Mouse (Mus musculus) natural killer cell, adult 2 months (primary cell): Measurements from ENCODE around the gene Capzb.

Experiments used
- DNase-seq, 2 experiments: peaks; one replicate each; pipeline ENCODE4 v3.0.0; 2022; ENCODE audit warnings: low spot score in 2 of 2

The Capzb gene

DNA sequence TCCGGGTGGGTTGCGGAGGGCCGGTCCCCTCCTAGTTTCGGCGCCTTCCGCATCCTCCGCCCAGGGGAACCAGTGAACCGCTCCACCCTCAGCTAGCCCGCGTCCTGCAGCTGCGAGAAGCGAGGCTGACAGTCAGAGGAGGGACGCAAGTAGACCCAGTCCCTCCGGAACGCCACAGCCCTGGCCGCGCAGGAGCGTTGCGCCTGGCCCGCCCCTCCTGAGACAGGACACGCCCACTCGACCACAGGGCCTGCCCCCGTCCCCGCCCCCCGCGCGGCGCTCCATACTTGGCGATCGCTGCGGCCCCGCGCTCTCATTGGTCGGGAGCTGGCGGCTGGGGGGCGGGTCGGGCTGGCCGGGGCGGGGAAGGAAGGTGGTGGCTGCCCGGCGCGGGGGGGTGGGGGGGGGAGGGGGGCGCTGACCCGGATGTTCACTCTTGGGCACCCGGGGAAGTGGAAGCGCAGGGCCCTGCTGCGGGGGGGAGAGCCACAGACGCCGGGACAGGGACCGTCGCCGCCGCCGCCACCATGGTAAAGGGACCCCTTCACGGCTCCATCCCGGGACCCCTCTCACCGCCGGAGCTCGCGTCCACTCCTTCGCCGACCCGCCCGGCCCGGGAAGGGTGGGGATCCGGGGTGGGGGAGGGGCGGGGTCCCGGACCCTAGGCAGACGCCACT, at the start of gene Capzb:
Capzb (plus strand) TSS at position 401 of the 677 bp plus-strand sequence.
- peak; percentile 94 to 96 for DNase-seq

DNA sequence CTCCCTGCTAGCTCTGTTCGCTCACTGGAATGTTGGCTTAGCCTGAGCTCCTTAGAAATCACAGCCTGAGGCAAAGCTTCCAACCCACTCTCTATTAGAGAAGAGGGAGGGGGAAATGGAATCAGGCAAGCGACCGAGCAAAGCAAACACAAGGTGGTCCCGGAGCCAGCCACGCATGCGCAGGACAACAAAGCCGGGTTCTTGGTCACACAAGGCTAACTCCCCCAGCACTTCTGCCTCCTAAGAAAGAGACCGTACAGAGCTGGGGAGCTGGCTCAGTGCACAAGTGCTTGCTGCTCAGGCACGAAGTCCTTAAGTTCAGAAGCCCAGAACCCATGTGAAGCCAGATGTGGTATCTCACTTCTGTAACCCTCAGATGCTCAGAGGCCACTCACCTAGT, 49.7 kb upstream of the Capzb start:
- no peak for DNase-seq

DNA sequence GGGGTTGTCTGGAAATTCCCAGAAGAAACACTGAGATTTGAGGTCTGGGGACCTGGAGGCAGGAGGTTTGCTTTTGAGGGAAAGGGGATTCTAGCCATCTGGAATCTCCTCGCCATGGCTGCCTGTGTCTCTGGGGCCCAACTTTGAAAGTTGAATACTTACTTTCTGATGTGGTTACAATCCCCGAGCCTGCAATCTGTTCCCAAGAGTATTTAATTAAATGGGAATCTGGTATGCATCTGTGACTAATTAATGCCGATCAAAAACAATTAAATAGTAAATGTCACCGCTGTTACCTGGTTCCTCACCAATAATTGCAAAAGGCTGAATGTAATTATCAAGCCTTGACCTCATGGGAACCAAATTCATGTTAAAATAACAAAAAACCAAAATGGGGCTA, 48.1 kb upstream of the Capzb start:
- no peak for DNase-seq

DNA sequence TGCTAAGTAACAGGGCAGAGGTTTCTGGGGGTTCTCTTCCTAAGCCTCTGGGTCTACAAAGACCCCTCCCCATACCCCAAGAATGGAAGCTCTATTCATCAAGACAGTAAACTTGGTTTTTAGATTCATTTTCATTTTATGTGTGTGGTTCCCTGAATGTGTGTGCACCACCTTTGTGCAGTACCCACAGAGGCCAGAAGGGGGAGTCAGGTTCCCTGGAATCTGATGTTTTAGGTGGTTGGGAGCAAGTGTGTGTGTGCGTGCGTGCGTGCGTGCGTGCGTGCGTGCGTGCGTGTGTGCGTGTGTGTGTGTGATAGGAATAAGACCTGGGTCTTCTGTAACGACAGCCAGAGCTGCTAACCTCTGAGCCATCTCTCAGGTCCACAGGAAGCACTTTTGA, 47.5 kb upstream of the Capzb start:
- DNase-seq: peak; percentile 26 to 48

GRCm38 (mm10) chr4:139146760-139147159, 45.9 kb upstream of the Capzb start:
- no peak for DNase-seq

DNA sequence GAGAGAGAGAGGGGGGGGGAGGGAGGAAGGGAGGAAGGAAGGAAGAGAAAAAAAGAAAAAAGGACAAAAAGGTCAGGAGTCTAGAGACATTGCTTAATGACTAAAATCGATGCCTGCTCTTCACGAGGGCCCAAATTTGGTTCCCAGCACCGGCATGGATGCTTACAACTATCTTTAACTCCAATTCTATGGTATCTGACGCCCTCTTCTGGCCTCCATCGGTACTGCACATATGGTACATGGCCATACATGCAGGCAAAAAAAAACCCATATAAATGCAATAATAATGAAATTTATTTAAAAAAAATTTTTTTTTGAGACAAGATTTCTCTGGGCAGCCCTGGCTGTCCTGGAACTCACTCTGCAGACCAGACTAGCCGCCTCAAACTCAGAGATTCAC, 41.3 kb upstream of the Capzb start:
- no peak for DNase-seq

DNA sequence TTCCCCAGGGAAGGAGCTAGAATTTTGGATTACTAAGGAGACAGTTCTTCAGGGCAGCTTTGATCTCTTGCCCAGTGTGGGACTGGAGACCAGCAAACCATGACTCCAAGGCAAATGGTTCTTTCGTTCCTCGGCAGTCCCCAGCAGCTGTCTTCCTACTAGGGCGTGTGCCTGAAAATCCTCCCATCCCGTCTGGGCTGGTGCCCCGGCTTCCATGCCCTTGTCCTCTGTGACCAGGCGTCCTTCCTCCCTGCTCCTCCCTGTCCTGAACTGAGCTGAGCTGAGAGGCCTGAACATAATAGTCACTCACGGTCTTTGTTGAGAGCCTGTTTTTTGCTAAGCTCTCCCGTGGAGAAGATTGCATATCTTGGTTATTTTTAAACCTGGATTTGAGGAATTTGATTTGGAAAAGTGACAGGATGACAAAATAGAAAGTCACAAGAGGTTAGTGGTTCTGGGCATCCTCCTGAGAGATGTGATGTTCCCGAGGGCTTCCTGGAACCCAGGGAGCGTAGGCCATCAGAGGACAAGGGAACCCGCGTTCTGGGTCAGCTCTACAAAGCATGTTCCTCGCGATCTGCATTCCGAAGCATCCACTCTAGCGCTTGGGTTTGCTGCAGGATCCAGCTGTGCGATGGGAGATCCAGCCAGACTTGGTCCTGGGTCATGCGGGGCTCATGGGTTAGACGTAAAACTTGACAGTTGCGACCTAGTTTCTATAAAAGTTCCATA, 38.0 kb upstream of the Capzb start:
- no peak for DNase-seq

DNA sequence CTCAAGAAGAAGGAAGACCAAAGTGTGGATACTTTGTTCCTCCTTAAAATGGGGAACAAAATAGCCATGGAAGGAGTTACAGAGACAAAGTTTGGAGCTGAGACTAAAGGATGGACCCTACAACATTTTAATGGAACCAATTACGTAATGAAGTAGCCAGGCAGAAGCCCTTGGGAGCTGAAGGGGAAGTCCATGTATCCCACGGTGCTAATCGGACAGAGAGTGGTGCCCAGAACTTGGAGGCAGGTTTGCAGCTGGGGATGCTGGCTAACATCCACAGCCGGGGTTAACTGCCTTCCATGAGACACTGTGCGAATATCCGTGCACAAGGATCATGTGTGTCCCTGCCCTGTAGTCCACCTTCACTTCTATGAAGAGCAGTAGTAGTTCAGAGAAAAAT, 36.2 kb upstream of the Capzb start:
- no peak for DNase-seq

GRCm38 (mm10) chr4:139158350-139158749, 34.3 kb upstream of the Capzb start:
- DNase-seq: no peak

DNA sequence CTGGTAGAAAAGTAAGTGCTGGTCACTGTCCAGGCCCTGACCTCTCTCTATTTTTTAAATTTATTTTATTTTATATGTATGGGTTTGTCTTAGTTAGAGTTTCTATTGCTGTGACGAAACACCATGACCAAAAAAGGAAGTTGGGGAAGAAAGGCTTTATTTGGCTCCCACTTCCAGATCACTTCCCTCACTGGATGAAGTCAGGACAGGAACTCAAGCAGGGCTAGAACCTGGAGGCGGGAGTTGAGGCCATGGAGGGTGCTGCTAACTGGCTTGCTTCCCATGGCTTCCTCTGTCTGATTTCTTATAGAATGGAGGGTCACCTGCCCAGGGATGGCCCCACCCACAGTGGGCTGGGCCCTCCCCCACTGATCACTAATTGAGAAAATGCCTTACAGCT, 31.6 kb upstream of the Capzb start:
- no peak for DNase-seq

DNA sequence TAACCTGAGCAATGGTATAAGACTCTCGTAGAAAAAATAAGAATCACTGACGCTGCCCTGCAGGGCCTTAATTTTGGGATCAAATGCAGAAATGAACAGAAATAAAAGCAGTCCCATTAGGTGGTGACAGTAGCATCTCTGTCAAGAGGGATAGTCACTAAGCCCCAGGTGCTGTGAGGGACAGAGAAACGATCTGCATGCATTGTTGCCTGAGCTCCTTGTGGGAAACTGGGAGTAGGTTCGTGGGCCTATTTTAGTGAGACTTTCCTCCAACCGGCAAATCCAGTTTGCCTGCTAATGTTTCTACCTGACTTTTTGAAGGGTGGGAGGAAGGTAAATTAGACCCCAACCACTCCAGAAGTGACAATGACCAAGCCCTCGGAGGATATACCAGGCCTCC, 28.6 kb upstream of the Capzb start:
- no peak for DNase-seq

GRCm38 (mm10) chr4:139165259-139165658, 27.4 kb upstream of the Capzb start:
- DNase-seq: no peak

DNA sequence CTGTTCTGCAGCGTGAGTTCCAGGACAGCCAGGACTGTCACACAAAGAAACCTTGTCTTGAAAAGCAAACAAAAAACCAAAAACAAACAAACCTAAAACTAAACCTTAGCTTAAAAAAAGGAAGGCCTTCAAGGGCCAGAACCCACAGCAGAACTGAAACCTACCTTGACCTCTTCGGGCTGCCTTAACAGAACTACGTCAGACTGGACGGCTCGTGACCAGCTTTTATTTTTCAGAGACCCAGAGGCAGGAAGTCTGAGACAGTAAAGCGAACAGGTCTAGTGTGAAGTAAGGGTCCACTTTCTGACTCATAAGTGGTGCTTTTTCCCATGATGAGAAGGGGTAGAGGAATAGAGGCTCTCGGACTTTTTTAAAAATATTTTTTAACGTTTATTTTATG, 26.5 kb upstream of the Capzb start:
- DNase-seq: peak in 1 of 2 experiments; percentile 70

DNA sequence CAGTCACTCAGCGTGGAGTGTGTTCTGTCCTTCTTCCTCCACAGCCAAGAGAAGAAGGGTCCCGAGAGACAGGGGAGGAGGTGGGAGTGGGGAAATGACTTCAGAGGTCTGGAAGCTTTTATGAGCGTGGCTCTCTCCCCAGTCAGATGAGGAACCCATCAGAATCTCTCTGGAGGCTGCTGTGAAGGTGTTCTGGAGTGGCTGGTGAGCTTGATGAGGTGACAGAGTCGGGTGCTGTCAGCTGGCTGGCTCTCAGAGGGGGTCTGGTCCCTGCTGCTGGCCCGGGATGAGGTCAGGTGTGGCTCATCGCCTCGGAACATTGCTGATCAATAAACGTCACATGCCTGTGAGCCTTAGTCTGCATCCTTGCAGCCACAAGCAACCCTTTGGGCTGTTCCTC, 25.6 kb upstream of the Capzb start:
- DNase-seq: no peak

DNA sequence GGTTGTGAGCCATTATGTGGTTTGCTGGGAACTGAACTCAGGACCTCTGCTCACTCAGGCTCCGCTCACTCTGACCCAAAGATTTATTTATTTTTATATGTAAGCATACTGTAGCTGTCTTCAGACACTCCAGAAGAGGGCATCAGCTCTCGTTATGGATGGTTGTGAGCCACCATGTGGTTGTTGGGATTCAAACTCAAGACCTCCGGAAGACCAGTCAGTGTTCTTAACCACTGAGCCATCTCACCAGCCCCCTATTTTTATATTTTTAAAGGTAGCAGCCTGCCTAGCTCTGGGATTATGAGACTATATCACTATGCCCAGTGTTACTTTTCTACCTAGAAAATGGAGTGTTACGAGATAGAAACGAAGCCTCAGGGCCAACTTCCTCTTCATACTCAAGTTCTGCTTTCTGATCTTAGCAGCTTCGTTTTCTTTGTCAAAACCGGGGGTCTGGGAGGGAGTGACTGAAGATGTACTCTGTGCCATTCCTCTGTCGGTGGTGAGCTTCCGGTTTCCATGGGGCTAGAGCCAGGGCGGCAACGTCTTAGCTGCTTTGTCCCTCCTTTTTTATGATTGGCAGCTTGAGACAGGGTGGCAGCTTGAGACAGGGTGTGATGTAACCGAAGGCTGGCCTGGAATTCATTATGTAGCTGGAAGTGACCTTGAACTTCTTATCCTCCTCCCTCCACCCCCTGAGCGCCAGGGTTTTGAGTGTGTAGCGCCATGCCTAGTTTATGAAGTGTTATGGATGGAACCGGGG, 23.5 kb upstream of the Capzb start:
- peak in 1 of 2 experiments; percentile 78 for DNase-seq

DNA sequence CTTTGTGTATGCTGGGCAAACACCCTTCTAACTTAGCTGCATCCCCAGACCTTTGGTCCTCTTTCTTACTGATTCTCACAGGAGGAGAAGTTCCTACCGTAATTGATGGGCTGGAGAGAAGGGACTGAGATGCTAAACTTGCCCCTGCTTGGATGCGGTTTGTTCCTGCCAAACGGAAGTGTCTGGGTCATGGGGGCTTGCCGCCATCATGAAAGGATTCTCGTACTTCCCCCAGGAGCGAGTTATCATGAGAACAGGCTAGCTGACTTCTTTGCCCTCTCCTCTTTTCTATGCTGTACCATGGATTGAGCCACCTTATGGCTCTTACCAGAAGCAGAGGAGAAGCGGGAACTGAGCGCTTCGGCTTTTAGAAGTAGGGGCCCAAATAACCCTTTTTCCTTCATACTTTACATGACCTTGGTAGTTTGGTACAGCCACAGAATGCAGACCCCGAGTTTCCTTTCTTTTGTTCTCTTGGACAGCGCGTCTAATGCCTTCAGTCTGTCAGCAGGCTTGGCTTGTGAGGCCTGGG, 22.9 kb upstream of the Capzb start:
- no peak for DNase-seq

- no peak for DNase-seq
Observed at GRCm38 (mm10) chr4:139175061-139175971, 17.4 kb upstream of the Capzb start.

DNA sequence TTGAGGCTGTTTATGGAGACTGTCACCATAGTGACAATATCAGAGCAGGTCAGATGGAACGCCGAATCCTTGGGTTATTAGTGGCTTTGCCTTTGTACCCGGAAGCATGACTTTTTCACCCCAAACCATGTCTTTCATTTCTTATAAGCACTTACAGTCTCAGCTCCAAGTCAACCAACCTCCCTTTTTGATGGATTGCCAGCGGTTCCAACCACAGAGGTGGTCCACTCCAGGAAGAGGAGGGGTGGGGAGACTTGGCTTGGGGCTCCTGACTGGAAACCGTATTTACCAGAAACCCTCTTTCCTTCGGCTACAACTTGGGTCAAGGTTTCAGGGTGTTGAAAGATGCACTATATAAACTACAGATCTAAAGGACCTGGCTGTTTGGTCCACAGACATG, 16.7 kb upstream of the Capzb start:
- DNase-seq: no peak

DNA sequence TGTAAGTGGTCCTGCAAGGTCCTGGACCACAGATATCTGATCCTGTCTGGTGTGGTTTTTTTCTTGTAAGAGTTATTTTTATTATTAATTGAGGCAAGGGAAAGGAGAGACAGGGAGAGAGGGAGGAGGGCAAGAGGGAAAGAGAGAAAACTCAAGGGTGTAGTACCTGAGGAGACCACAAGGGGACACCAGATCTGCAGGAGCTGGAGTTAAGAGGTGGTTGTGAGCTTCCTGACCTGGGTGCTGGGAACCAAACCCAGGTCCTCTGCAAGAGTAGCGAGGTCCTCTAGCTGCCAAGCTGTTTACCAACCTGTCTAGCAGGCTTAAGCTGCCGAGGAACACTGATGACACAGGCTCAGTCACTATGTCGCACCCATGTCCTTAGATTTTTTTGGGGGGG, 14.8 kb upstream of the Capzb start:
- DNase-seq: no peak

GRCm38 (mm10) chr4:139178377-139178776, 14.3 kb upstream of the Capzb start:
- DNase-seq: no peak

DNA sequence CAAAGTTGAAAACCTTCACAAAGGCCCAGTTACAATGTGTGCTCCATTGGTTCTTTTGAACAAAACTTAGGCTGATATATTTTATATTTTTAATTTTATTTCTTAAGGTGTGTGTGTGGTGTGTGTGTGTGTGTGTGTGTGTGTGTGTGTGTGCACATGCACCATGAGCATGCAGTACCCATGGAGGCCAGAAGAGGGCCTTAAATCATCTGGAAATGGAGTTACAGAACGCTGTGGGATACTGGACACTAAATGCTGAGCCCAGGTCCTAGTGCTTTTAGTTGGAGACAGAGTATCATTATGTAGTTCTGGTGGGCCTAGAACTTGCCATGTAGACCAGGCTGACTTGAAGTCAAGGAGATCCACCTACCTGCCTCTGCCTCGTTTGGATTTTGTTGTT, 13.5 kb upstream of the Capzb start:
- DNase-seq: no peak
